Mouse (Mus musculus): Measurements from ENCODE around the gene Mettl24.

Mettl24 gene

GRCm38 (mm10) chr10:40683092-40683867, at the start of gene Mettl24:
Mettl24 (plus strand) TSS chr10:40683282.
- DNase-seq (ENCODE audit: low read depth): peak; percentile 23

GRCm38 (mm10) chr10:40637331-40637730, 45.8 kb upstream of the Mettl24 start:
- no peak for DNase-seq (ENCODE audit: low read depth)

GRCm38 (mm10) chr10:40638276-40638675, 44.8 kb upstream of the Mettl24 start:
- peak; percentile 21 for DNase-seq (ENCODE audit: low read depth)

GRCm38 (mm10) chr10:40638823-40639819, 44.0 kb upstream of the Mettl24 start:
- DNase-seq (ENCODE audit: low read depth): peak; percentile 31

- no peak for DNase-seq (ENCODE audit: low read depth)
Measured at GRCm38 (mm10) chr10:40640406-40640805, 42.7 kb upstream of the Mettl24 start.

DNA sequence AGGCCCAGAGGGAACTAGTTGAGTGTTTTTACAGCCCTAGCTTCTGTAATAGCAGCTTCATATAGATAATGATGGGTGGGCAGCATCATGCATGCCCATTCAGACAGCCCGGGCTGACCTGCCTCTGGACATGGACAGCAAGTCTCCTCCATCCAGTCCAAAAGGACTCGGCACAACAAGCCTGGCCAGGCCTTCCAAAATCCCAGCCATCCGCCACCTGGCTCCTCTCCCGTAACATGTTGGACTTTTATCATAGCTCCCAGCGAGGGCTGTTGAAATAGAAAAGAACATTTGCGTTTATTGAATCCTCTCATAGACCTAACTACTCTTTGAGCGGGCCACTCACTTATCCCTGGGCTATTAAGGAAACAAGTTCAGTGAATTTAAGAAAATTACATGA, 41.2 kb upstream of the Mettl24 start:
- DNase-seq (ENCODE audit: low read depth): no peak

DNA sequence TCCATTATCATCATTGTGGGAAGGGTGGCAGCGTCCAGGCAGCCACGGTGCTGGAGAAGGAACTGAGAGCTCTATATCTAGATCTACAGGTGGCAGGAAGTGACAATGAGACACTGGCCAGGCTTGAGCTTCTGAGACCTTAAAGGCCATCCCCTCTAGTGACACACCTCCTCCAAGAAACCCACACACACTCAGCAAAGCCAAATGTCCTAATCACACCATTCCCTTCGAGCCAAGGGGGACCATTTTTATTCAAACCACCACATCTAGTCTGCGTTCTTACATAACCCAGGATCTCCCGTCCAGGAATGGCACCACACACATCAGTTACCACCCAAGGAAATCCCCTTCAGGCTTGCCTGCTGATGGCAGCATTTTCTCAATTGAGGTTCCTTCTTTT, 40.0 kb upstream of the Mettl24 start:
- no peak for DNase-seq (ENCODE audit: low read depth)

GRCm38 (mm10) chr10:40644456-40644855, 38.6 kb upstream of the Mettl24 start:
- DNase-seq (ENCODE audit: low read depth): no peak

- no peak for DNase-seq (ENCODE audit: low read depth)
Measured at GRCm38 (mm10) chr10:40645346-40645745, 37.7 kb upstream of the Mettl24 start.

DNA sequence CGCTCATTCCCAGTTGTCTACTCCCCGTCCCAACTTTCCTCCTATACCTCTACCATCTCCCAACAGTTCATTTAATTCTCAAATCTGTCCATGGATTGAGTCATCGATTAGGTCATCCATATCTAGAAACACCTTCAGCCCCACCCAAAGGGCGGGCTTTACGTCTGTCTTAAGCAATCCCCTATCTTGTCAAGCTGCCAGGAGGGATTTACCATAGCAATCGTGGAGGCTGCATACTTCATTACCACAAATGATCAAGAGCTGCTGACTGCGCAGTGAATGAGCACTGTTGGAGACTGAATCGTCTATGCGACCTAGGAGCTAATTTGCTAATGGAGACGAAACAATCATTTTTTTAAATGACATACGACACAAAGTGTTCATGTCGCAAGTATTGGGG, 34.3 kb upstream of the Mettl24 start:
- peak; percentile 52 for DNase-seq (ENCODE audit: low read depth)

GRCm38 (mm10) chr10:40649634-40650033, 33.4 kb upstream of the Mettl24 start:
- DNase-seq (ENCODE audit: low read depth): peak; percentile 78

GRCm38 (mm10) chr10:40651676-40652075, 31.4 kb upstream of the Mettl24 start:
- no peak for DNase-seq (ENCODE audit: low read depth)

DNA sequence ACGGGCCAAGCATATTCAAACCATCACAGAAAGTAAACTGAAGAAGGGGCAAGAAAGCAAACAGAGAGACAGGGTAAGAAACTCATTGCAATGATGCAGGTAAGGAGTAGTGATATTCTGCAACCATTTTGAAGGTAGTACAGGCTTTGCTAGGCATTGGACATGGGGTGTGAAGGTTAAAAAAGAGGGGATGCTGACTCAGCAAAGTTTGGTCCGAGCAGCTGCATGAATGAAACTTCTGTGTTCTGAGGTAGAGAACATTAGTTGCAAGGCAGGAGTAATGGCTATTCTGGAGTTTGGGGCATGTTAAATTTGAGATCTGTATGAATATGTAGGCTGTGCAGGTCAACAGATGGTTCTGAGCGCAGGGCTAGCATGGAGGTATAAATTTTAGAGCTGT, 17.8 kb upstream of the Mettl24 start:
- no peak for DNase-seq (ENCODE audit: low read depth)

DNA sequence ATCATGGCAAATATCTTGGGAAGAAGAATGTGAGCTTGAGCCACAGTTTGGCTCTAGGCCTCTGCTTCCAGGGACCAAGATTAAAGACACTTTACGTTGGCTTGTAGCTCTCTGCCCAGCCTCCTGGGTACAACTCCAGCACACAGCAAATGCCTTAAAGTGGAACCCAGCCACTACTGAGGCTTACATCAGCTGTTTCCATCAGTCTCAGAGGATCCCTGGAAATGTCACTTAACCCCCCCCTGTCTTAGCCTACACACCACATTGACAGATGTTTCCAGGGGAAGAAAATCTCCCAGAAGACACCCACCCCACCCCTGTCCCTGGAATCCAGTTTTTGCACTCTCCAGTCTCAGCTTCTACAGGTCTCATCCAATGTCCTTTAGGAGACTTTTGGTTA, 16.1 kb upstream of the Mettl24 start:
- no peak for DNase-seq (ENCODE audit: low read depth)

DNA sequence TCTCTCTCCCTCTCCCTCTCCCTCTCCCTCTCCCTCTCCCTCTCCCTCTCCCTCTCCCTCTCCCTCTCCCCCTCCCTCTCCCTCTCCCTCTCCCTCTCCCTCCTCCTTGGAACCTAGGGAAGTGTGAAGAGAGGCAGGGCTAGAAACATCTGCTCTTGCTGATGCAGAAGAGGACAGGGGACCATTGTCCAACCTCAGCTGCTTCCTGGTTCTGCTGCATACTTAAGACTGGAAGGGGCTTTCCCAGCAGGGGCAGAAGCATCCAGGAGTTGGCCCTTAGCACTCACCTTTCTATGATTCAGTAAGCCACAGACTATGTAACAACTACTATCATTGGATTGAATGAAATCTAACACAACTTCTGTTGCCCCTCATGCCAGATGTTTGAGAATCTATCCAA, 14.4 kb upstream of the Mettl24 start:
- DNase-seq (ENCODE audit: low read depth): no peak

GRCm38 (mm10) chr10:40672587-40673296, 10.3 kb upstream of the Mettl24 start:
- DNase-seq (ENCODE audit: low read depth): no peak

DNA sequence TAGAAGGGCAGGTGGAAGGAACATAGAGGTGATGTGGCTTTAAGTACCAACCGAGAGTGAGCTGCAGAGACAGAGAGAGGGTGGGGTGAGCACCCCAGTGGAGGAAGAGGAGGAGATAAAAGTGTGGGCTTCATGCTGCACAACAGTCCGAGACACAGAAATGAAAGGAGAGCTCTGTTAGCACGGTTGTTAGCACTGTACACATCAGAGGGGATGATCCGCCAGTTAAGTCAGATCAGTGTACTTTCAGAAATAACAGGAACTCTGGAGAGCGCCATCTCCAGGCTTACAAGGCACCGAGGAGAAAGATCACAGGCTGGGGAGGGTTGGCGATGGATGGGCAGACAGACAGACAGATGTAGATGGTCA, 9.8 kb upstream of the Mettl24 start:
- no peak for DNase-seq (ENCODE audit: low read depth)

- no peak for DNase-seq (ENCODE audit: low read depth)
Measured at GRCm38 (mm10) chr10:40674151-40674550, 8.9 kb upstream of the Mettl24 start.

DNA sequence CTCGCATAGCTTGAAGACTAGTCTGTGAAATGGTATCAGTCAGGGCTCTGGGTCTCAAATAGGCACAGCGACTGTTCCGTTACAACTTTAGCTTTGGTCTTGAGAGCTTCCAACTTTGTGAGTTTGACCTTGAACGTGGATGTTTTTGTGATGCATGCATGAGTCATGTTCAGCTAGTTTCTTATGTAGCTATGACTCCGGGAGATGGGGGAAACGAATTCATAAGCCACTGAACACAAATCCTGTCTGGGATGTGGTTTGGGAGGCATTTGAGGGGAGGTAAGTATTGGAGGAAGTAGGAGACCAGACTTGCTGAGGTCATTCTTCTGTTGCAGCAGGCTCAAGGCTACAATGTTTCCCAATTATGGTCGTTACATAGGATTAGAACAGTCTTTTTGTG, 7.2 kb upstream of the Mettl24 start:
- peak; percentile 29 for DNase-seq (ENCODE audit: low read depth)

GRCm38 (mm10) chr10:40678477-40678876, 4.6 kb upstream of the Mettl24 start:
- no peak for DNase-seq (ENCODE audit: low read depth)

GRCm38 (mm10) chr10:40682470-40682869, 612 bp upstream of the Mettl24 start:
- no peak for DNase-seq (ENCODE audit: low read depth)

DNA sequence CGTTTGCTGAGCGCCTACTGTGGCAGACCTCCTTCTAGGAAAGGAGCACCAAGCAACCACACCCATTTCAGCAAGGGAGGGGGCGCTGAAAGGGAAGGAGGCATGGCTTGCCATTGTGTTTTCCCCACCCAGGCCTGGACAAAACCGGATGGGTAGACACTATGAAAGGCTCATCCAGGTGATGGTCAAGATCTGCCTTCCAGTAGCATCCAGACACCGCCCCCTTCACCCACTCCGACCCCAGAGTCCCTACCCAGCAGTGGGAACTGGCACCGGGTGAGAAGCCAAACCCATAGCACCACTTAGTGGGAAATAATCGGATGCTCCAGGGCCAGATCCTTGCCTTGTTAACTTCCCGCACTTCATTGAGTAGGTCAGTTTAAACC, 779 bp downstream of the Mettl24 start:
- DNase-seq (ENCODE audit: low read depth): no peak
